19 mouse cellular contexts compared by ENCODE assay signal in genomic region chr19:21425391-21425790, GRCm38 (mm10). TPM values are rescaled to one million over a fixed set of nuclear protein-coding genes. Genes with fewer than 3 reads are reported as not detected.
"Had no signal": no experiment of that assay in that cellular context is flagged by ENCODE, and none has a peak within 500 bp of the region (broad histone marks: within the 10 kb centered on the region; RNA-seq: fewer than 3 reads in every experiment).

No protein-coding gene starts in this region.

- H3K4me2 ChIP-seq: liver, embryonic 13.5 days; midbrain, embryonic 11.5 days; neural tube, embryonic 12.5 days; neural tube, embryonic 15.5 days; stomach, embryonic 15.5 days had no signal

- H3K27me3 ChIP-seq: liver, embryonic 13.5 days; neural tube, embryonic 12.5 days; neural tube, embryonic 15.5 days; stomach, embryonic 15.5 days had no signal

- H3K27ac ChIP-seq: layer of hippocampus, adult 2 months; liver, embryonic 13.5 days; neural tube, embryonic 12.5 days; neural tube, embryonic 15.5 days; stomach, embryonic 15.5 days had no signal

- ATAC-seq: intestine, embryonic 16.5 days had no signal

- H3K36me3 ChIP-seq: liver, embryonic 13.5 days; neural tube, embryonic 12.5 days; neural tube, embryonic 15.5 days; stomach, embryonic 15.5 days had no signal

- H3K9me3 ChIP-seq: liver, embryonic 13.5 days; neural tube, embryonic 12.5 days; neural tube, embryonic 15.5 days; stomach, embryonic 15.5 days had no signal

- H3K9ac ChIP-seq: liver, embryonic 13.5 days; neural tube, embryonic 12.5 days; neural tube, embryonic 15.5 days; stomach, embryonic 15.5 days had no signal

- DNase-seq: kidney, adult 18-20 months; kidney, adult 9 months; kidney, postnatal 14 days; layer of hippocampus, adult 9-11 months; liver, embryonic 13.5 days; lung, adult 2 months; lung, postnatal 14 days; lung, postnatal 4 days; midbrain, embryonic 14.5 days; spleen, adult 18-20 months; thymus, adult 18-20 months; thymus, postnatal 36 days had no signal

- H3K4me3 ChIP-seq: layer of hippocampus, adult 2 months; liver, embryonic 13.5 days; neural tube, embryonic 12.5 days; neural tube, embryonic 15.5 days; stomach, embryonic 15.5 days had no signal

- H3K4me1 ChIP-seq: liver, embryonic 13.5 days; neural tube, embryonic 12.5 days; neural tube, embryonic 15.5 days; stomach, embryonic 15.5 days had no signal

RNA-seq across cellular contexts. Expression of gene Gda, which starts 47.9 kb away (rescaled TPM):
- polyA plus RNA-seq: limb, embryonic 11.5 days had no signal
